In genomic region chr3:89421002-89421774, GRCm38 (mm10) we compare ENCODE assay signal across 8 mouse cellular contexts. TPM values are rescaled to one million over a fixed set of nuclear protein-coding genes. Genes with fewer than 3 reads are reported as not detected.
DNase-seq lines count a peak whose midpoint lies in the region; ATAC-seq and TF ChIP-seq lines count a peak whose summit lies in the region.

No protein-coding gene starts in this region.

- WGBS in cerebellum, adult 2 months: 12% methylated on average over 11 of the region's 11 CpGs
- WGBS in lung, embryonic 15.5 days: 2% methylated on average over 11 of the region's 11 CpGs

- no peaks in the 10 kb centered on the region for H3K27me3 ChIP-seq in MEL (ENCODE audit: control insufficient read depth in 1 of 2, insufficient read depth in 2 of 2, low read length in 2 of 2)
- H3K27me3 ChIP-seq in cerebellum, adult 2 months (ENCODE audit: control insufficient read depth, insufficient read depth, low read length): no peaks in the 10 kb centered on the region
- H3K27me3 ChIP-seq in lung, embryonic 15.5 days: no peaks in the 10 kb centered on the region

- H3K9me3 ChIP-seq in MEL (replicated peaks; ENCODE audit: insufficient read depth, low read length): no peaks in the 10 kb centered on the region
- no peaks in the 10 kb centered on the region for H3K9me3 ChIP-seq in lung, embryonic 15.5 days

- H3K4me3 ChIP-seq in MEL (ENCODE audit: control insufficient read depth in 1 of 2, insufficient read depth in 1 of 2, low read depth in 2 of 2, low read length in 2 of 2): 0 out of 4 replicates have a peak overlapping the region, but pooled peaks of 1 of the 2 experiments have one; percentile 12
- H3K4me3 ChIP-seq in cerebellum, adult 2 months (replicated peaks; ENCODE audit: insufficient read depth, low read depth, low read length): peak overlapping the region; percentile 28
- H3K4me3 ChIP-seq in lung, embryonic 15.5 days: peak overlapping the region; percentile 52

- intact Hi-C loops in heart, postnatal 36 days (cut with DNase I): loop anchor here (2.0 kb wide), 1 partner anchor 16 kb away; the partner anchor contains the start of gene Pbxip1

- TF ChIP-seq RAD21 in MEL (IDR thresholded peaks at IDR 0.05; ENCODE audit: low read depth, low read length): no peak

- H3K4me1 ChIP-seq in MEL (ENCODE audit: control insufficient read depth in 1 of 2, insufficient read depth in 2 of 2, low read length in 2 of 2): peaks cover 27 to 57% of the 10 kb centered on the region in 2 experiments
- 0 out of 2 replicates have a peak, but pooled peaks cover 7% of the 10 kb centered on the region for H3K4me1 ChIP-seq in cerebellum, adult 2 months (ENCODE audit: control insufficient read depth, insufficient read depth, low read length)
- H3K4me1 ChIP-seq in lung, embryonic 15.5 days: peaks cover 44% of the 10 kb centered on the region

- peak; percentile 84 for ATAC-seq in lung, embryonic 15.5 days (ENCODE audit: borderline replicate concordance, extremely low read depth, low FRiP score, low TSS enrichment)

- peak; percentile 83 for DNase-seq in MEL (ENCODE audit: low read depth, low spot score)
- peak; percentile 57 to 69 for DNase-seq in cerebellum, adult 2 months
- DNase-seq in forelimb bud, embryonic 11.5 days (ENCODE audit: low read depth, low spot score): peak; percentile 73
- peak; percentile 74 to 82 for DNase-seq in heart, postnatal 36 days
- DNase-seq in layer of hippocampus, adult 9-11 months: peak; percentile 83
- peak; percentile 83 for DNase-seq in ovary, adult 18-20 months (ENCODE audit: low spot score)
- DNase-seq in urinary bladder, postnatal 36 days (ENCODE audit: low spot score in 2 of 2): peak; percentile 59 to 84

- peaks cover 12 to 57% of the 10 kb centered on the region in 2 experiments for H3K36me3 ChIP-seq in MEL (ENCODE audit: control insufficient read depth in 1 of 2, insufficient read depth in 2 of 2, low read length in 2 of 2)
- peaks cover 32% of the 10 kb centered on the region for H3K36me3 ChIP-seq in lung, embryonic 15.5 days

- no peak overlapping the region for H3K27ac ChIP-seq in MEL (ENCODE audit: control insufficient read depth, low read depth, low read length)
- H3K27ac ChIP-seq in cerebellum, adult 2 months (ENCODE audit: insufficient read depth, low read length): no peak overlapping the region
- peak overlapping the region; percentile 100 for H3K27ac ChIP-seq in lung, embryonic 15.5 days

- peak overlapping the region; percentile 81 for H3K4me2 ChIP-seq in lung, embryonic 15.5 days

- peak overlapping the region; percentile 3; the same call in 1 of the 2 replicates for H3K9ac ChIP-seq in MEL (ENCODE audit: control insufficient read depth, low read depth, low read length, poor library complexity, severe bottlenecking)
- H3K9ac ChIP-seq in lung, embryonic 15.5 days: peak overlapping the region; percentile 62

- no peak for TF ChIP-seq CTCF in MEL (IDR thresholded peaks at IDR 0.05 in 2 of 3, conservative IDR thresholded peaks at IDR 0.05 in 1 of 3; ENCODE audit: control insufficient read depth in 1 of 3, insufficient read depth in 1 of 3, low read depth in 2 of 3, low read length in 3 of 3, poor library complexity in 1 of 3, severe bottlenecking in 1 of 3)
- no peak for TF ChIP-seq CTCF in cerebellum, adult 2 months (IDR thresholded peaks at IDR 0.05; ENCODE audit: borderline replicate concordance, insufficient read depth, low read depth, low read length)

- TF ChIP-seq EP300 in MEL (IDR thresholded peaks at IDR 0.05; ENCODE audit: low read depth in 1 of 2, low read length in 2 of 2): no peak

- no peak for TF ChIP-seq POLR2A in MEL (IDR thresholded peaks at IDR 0.05; ENCODE audit: control insufficient read depth in 1 of 2, insufficient read depth in 1 of 2, low read depth in 1 of 2, low read length in 2 of 2, poor library complexity in 1 of 2)
- TF ChIP-seq POLR2A in cerebellum, adult 2 months (IDR thresholded peaks at IDR 0.05; ENCODE audit: borderline replicate concordance, insufficient read depth, low read length): peak; percentile 34; the same call in 1 of the 2 replicates

- H3K79me2 ChIP-seq in MEL (ENCODE audit: control insufficient read depth, insufficient read depth, low read length, poor library complexity): peaks cover 42% of the 10 kb centered on the region

TF ChIP-seq in MEL, 35 proteins besides CTCF, POLR2A, EP300 and RAD21:
- TF ChIP-seq SIN3A (IDR thresholded peaks at IDR 0.05; ENCODE audit: low read length): peak; percentile 47; the same call in 1 of the 2 replicates
- 0 out of 2 replicates have a peak, but pooled peaks have one; percentile 28 for TF ChIP-seq HCFC1 (IDR thresholded peaks at IDR 0.05; ENCODE audit: low read depth, low read length)
- TF ChIP-seq CHD2 (IDR thresholded peaks at IDR 0.05; ENCODE audit: low read length): no peak

RNA-seq across cellular contexts. Expression of gene Shc1, which starts 2.9 kb away (rescaled TPM):
- total RNA-seq in MEL (2012; rRNA removed): 41.9 and 49.2 TPM in 2 replicates
- 10 to 100 TPM in 1 of 2 experiments, not detected in 1; 79.8 TPM for polyA plus RNA-seq in MEL (2012; ENCODE audit: insufficient read depth in 1 of 2, insufficient read length in 2 of 2, low read depth in 1 of 2, low replicate concordance in 2 of 2, missing spikeins in 1 of 2)
- polyA plus RNA-seq in cerebellum, adult 2 months (2012; rRNA removed): 15.9 and 16.0 TPM in 2 replicates
- total RNA-seq in heart, postnatal 36 days (2021): 10 to 100 TPM; 34.1 to 36.6 TPM
- 108 and 111 TPM in 2 replicates for polyA plus RNA-seq in lung, embryonic 15.5 days (2015; fragmentation: Nextera tagmentation; extraction: Ambion mirVana)

RNA-seq across cellular contexts. Expression of gene Cks1b, which starts 3.0 kb away (rescaled TPM):
- total RNA-seq in MEL (2012; rRNA removed): 271 and 292 TPM in 2 replicates
- 100 to 1,000 TPM; 177 to 438 TPM for polyA plus RNA-seq in MEL (2012; ENCODE audit: insufficient read depth in 1 of 2, insufficient read length in 2 of 2, low read depth in 1 of 2, low replicate concordance in 2 of 2, missing spikeins in 1 of 2)
- polyA plus RNA-seq in cerebellum, adult 2 months (2012; rRNA removed): 7.0 and 7.2 TPM in 2 replicates
- total RNA-seq in heart, postnatal 36 days (2021): 1 to 10 TPM; 5.1 to 5.4 TPM
- 556 and 595 TPM in 2 replicates for polyA plus RNA-seq in lung, embryonic 15.5 days (2015; fragmentation: Nextera tagmentation; extraction: Ambion mirVana)

RNA-seq across cellular contexts. Expression of gene Pygo2, which starts 8.8 kb away (rescaled TPM):
- 50.8 and 61.1 TPM in 2 replicates for total RNA-seq in MEL (2012; rRNA removed)
- polyA plus RNA-seq in MEL (2012; ENCODE audit: insufficient read depth in 1 of 2, insufficient read length in 2 of 2, low read depth in 1 of 2, low replicate concordance in 2 of 2, missing spikeins in 1 of 2): 10 to 100 TPM in 1 of 2 experiments, not detected in 1; 50.3 TPM
- polyA plus RNA-seq in cerebellum, adult 2 months (2012; rRNA removed): 38.7 and 39.3 TPM in 2 replicates
- total RNA-seq in heart, postnatal 36 days (2021): 10 to 100 TPM; 13.8 to 16.6 TPM
- polyA plus RNA-seq in lung, embryonic 15.5 days (2015; fragmentation: Nextera tagmentation; extraction: Ambion mirVana): 40.6 and 41.1 TPM in 2 replicates

RNA-seq across cellular contexts. Expression of gene Flad1, which starts 9.5 kb away (rescaled TPM):
- total RNA-seq in MEL (2012; rRNA removed): 38.0 and 42.9 TPM in 2 replicates
- 10 to 100 TPM in 1 of 2 experiments, not detected in 1; 54.2 TPM for polyA plus RNA-seq in MEL (2012; ENCODE audit: insufficient read depth in 1 of 2, insufficient read length in 2 of 2, low read depth in 1 of 2, low replicate concordance in 2 of 2, missing spikeins in 1 of 2)
- 50.1 and 54.0 TPM in 2 replicates for polyA plus RNA-seq in cerebellum, adult 2 months (2012; rRNA removed)
- 10 to 100 TPM; 44.0 to 55.1 TPM for total RNA-seq in heart, postnatal 36 days (2021)
- polyA plus RNA-seq in lung, embryonic 15.5 days (2015; fragmentation: Nextera tagmentation; extraction: Ambion mirVana): 21.3 and 23.1 TPM in 2 replicates

RNA-seq across cellular contexts. Expression of gene Pbxip1, which starts 15.3 kb away (rescaled TPM):
- total RNA-seq in MEL (2012; rRNA removed): 4.8 and 7.6 TPM in 2 replicates
- 10 to 100 TPM in 1 of 2 experiments, not detected in 1; 10.7 TPM for polyA plus RNA-seq in MEL (2012; ENCODE audit: insufficient read depth in 1 of 2, insufficient read length in 2 of 2, low read depth in 1 of 2, low replicate concordance in 2 of 2, missing spikeins in 1 of 2)
- 26.5 and 30.5 TPM in 2 replicates for polyA plus RNA-seq in cerebellum, adult 2 months (2012; rRNA removed)
- 10 to 100 TPM; 57.0 to 58.0 TPM for total RNA-seq in heart, postnatal 36 days (2021)
- 32.6 and 35.0 TPM in 2 replicates for polyA plus RNA-seq in lung, embryonic 15.5 days (2015; fragmentation: Nextera tagmentation; extraction: Ambion mirVana)

Comparison
In these comparisons a context has a peak if more than half of its experiments do, and no peak if none do; other contexts are left out.
1. RNA of gene Cks1b, which starts 3.0 kb away (polyA plus RNA-seq): 556 to 595 TPM in lung, embryonic 15.5 days and 177 to 438 TPM in MEL; 7.0 to 7.2 TPM in cerebellum, adult 2 months; every median in the first group is over 10 times any median in the second.
2. Peak in every context shown above with its lines, with median percentiles within 50 percentile points of each other: DNase-seq.